ENCODE assay signal across 8 mouse cellular contexts in the genomic region with DNA sequence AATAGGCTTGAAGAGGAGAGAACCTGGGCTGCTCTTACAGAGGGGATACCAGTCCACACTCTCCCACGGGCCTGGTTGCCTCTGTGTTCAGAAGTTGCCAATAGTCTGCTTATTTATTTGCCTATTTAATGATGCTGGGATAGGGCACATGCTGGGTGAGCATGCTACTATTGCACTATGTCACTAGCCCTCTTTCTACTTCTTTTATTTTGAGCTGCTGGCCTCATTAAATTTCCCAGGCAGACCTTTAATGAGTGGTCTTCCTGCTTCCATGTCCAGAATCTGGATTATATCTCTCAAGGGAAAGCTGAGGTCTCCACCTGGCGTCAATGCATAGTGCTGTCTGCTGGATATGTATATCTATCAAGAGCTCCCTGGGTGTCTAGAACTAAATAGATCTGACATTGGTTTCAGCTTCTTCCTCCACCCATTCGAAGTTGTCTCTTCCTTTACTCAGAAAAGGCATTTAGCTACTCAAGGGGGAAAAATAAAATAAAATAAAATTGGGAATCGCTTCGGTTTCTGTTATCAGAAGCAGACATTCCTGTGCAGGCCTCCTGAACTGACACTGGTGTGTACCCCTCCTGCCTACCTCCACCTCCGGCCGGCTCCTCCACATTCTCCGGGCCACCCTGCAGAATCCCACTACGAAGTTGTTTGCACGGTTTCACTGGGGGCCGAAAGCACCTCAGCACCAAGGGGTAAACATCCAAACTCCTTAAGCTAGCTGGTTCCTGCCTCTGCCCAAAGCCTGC. TPM values are rescaled to one million over a fixed set of nuclear protein-coding genes. Genes with fewer than 3 reads are reported as not detected.
DNase-seq lines count a peak whose midpoint lies in the region; ATAC-seq and TF ChIP-seq lines count a peak whose summit lies in the region.

No protein-coding gene starts in this region.

- H3K9ac ChIP-seq in heart, adult 2 months (ENCODE audit: low read depth, low read length): peak overlapping the region; percentile 78
- peak overlapping the region; percentile 53 for H3K9ac ChIP-seq in forebrain, embryonic 11.5 days (ENCODE audit: low read length)
- peak overlapping the region; percentile 63 for H3K9ac ChIP-seq in liver, embryonic 16.5 days (ENCODE audit: low read depth, low read length)

- ATAC-seq in forebrain, embryonic 11.5 days (replicated peaks; ENCODE audit: low FRiP score): peak; percentile 25; the same call in 1 of the 2 replicates
- ATAC-seq in liver, embryonic 16.5 days (ENCODE audit: low read depth): peak; percentile 20
- ATAC-seq in activated CD4-positive, CD25-positive, alpha-beta regulatory T cell, adult 4 months: no peak

- intact Hi-C loops in heart, adult 2 months (cut with DNase I): loop anchor here (2.0 to 10.0 kb wide), 3 partner anchors 62 to 766 kb away; a partner anchor contains a TSS
- intact Hi-C loops in heart, postnatal 36 days (cut with DNase I): loop anchor here (2.0 to 10.0 kb wide), 2 partner anchors 62 to 766 kb away; a partner anchor contains a TSS

- H3K4me3 ChIP-seq in heart, adult 2 months: peak overlapping the region; percentile 63
- peak overlapping the region; percentile 87 for H3K4me3 ChIP-seq in E14TG2a.4 (replicated peaks; ENCODE audit: low read length)
- H3K4me3 ChIP-seq in forebrain, embryonic 11.5 days (ENCODE audit: low read depth, low read length): peak overlapping the region; percentile 39
- H3K4me3 ChIP-seq in liver, embryonic 16.5 days (ENCODE audit: low read depth, low read length): peak overlapping the region; percentile 67

- 6% methylated on average over 11 of the region's 11 CpGs for WGBS in heart, adult 2 months
- 16% methylated on average over 11 of the region's 11 CpGs for WGBS in forebrain, embryonic 11.5 days
- 6% methylated on average over 11 of the region's 11 CpGs for WGBS in liver, embryonic 16.5 days (ENCODE audit: insufficient replicate concordance)

- no peaks in the 10 kb centered on the region for H3K9me3 ChIP-seq in E14TG2a.4 (ENCODE audit: low read length)
- H3K9me3 ChIP-seq in forebrain, embryonic 11.5 days (ENCODE audit: control insufficient read depth, low read length): no peaks in the 10 kb centered on the region
- no peaks in the 10 kb centered on the region for H3K9me3 ChIP-seq in liver, embryonic 16.5 days (replicated peaks; ENCODE audit: control insufficient read depth, low read length)

- H3K4me2 ChIP-seq in forebrain, embryonic 11.5 days (ENCODE audit: low read depth, low read length, severe bottlenecking): peak overlapping the region; percentile 75
- H3K4me2 ChIP-seq in liver, embryonic 16.5 days (ENCODE audit: low read depth, low read length): peak overlapping the region; percentile 73

- TF ChIP-seq EP300 in heart, adult 2 months (IDR thresholded peaks at IDR 0.05; ENCODE audit: insufficient read depth, low read depth, low read length): no peak

- no peaks in the 10 kb centered on the region for H3K79me2 ChIP-seq in heart, adult 2 months (replicated peaks; ENCODE audit: control insufficient read depth, insufficient read depth, low read length)

- H3K27me3 ChIP-seq in heart, adult 2 months (ENCODE audit: control insufficient read depth, insufficient read depth, low read length): no peaks in the 10 kb centered on the region
- H3K27me3 ChIP-seq in E14TG2a.4 (ENCODE audit: insufficient read depth, low read length): no peaks in the 10 kb centered on the region; the same call in 1 of the 2 replicates
- no peaks in the 10 kb centered on the region for H3K27me3 ChIP-seq in forebrain, embryonic 11.5 days (ENCODE audit: control insufficient read depth, insufficient read depth, low read length)
- H3K27me3 ChIP-seq in liver, embryonic 16.5 days (ENCODE audit: control insufficient read depth, insufficient read depth, low read depth, low read length): no peaks in the 10 kb centered on the region

- TF ChIP-seq CTCF in heart, adult 2 months (IDR thresholded peaks at IDR 0.05): no peak
- no peak for TF ChIP-seq CTCF in E14TG2a.4 (conservative IDR thresholded peaks at IDR 0.05; ENCODE audit: low read length)

- DNase-seq in heart, adult 2 months: no peak
- DNase-seq in heart, postnatal 36 days: no peak
- DNase-seq in forebrain, embryonic 11.5 days (ENCODE audit: low spot score): no peak
- no peak for DNase-seq in urinary bladder, adult 18-20 months (ENCODE audit: low spot score in 2 of 2)
- DNase-seq in spleen, postnatal 36 days (ENCODE audit: low spot score in 2 of 2): no peak

- H3K4me1 ChIP-seq in heart, adult 2 months (ENCODE audit: control insufficient read depth, insufficient read depth, low read length): peaks cover 6% of the 10 kb centered on the region
- H3K4me1 ChIP-seq in E14TG2a.4 (replicated peaks; ENCODE audit: low read depth, low read length): peaks cover 19% of the 10 kb centered on the region
- peaks cover 4% of the 10 kb centered on the region; the same call in 1 of the 2 replicates for H3K4me1 ChIP-seq in forebrain, embryonic 11.5 days (replicated peaks; ENCODE audit: control insufficient read depth, insufficient read depth, low read length)
- H3K4me1 ChIP-seq in liver, embryonic 16.5 days (ENCODE audit: control insufficient read depth, low read depth, low read length): peaks cover 15% of the 10 kb centered on the region

- TF ChIP-seq POLR2A in heart, adult 2 months (IDR thresholded peaks at IDR 0.05; ENCODE audit: insufficient read depth, low read depth, low read length): no peak; the same call in 1 of the 2 replicates

- no peaks in the 10 kb centered on the region; the same call in 1 of the 2 replicates for H3K36me3 ChIP-seq in heart, adult 2 months (ENCODE audit: control insufficient read depth, insufficient read depth, low read length)
- peaks cover 19% of the 10 kb centered on the region for H3K36me3 ChIP-seq in E14TG2a.4 (ENCODE audit: insufficient read depth, low read length)
- no peaks in the 10 kb centered on the region for H3K36me3 ChIP-seq in forebrain, embryonic 11.5 days (ENCODE audit: control insufficient read depth, insufficient read depth, low read length)
- H3K36me3 ChIP-seq in liver, embryonic 16.5 days (ENCODE audit: control insufficient read depth, insufficient read depth): no peaks in the 10 kb centered on the region

- H3K27ac ChIP-seq in heart, adult 2 months: peak overlapping the region; percentile 92
- H3K27ac ChIP-seq in forebrain, embryonic 11.5 days (ENCODE audit: low read depth, low read length): no peak overlapping the region
- H3K27ac ChIP-seq in liver, embryonic 16.5 days (ENCODE audit: low read length): no peak overlapping the region

RNA-seq across cellular contexts. Expression of a gene that starts 0.5 kb away (rescaled TPM):
- 1 to 10 TPM; 8.6 to 9.2 TPM for total RNA-seq in heart, adult 2 months (2021)
- polyA plus RNA-seq in heart, adult 2 months (2012; rRNA removed): 6.7 and 9.6 TPM in 2 replicates
- 10 to 100 TPM; 10.9 to 11.7 TPM for total RNA-seq in heart, postnatal 36 days (2021)
- 10.6 and 11.2 TPM in 2 replicates for polyA plus RNA-seq in forebrain, embryonic 11.5 days (2014; fragmentation: Nextera tagmentation; extraction: Ambion mirVana)
- polyA plus RNA-seq in liver, embryonic 16.5 days (2015; fragmentation: Nextera tagmentation; extraction: Ambion mirVana): 19.2 and 25.3 TPM in 2 replicates
- polyA plus RNA-seq in activated CD4-positive, CD25-positive, alpha-beta regulatory T cell, adult 4 months (2017; shearing (Covaris generic)): 10 to 100 TPM; 28.6 to 36.1 TPM

RNA-seq across cellular contexts. Expression of a gene that starts 46.5 kb away (rescaled TPM):
- total RNA-seq in heart, adult 2 months (2021): under 1 TPM in 1 of 2 experiments, not detected in 1; 0.11 TPM
- 0.08 and 0.44 TPM in 2 replicates for polyA plus RNA-seq in heart, adult 2 months (2012; rRNA removed)
- under 1 TPM; 0.11 to 0.19 TPM for total RNA-seq in heart, postnatal 36 days (2021)
- 0.15 and 0.17 TPM in 2 replicates for polyA plus RNA-seq in forebrain, embryonic 11.5 days (2014; fragmentation: Nextera tagmentation; extraction: Ambion mirVana)
- polyA plus RNA-seq in liver, embryonic 16.5 days (2015; fragmentation: Nextera tagmentation; extraction: Ambion mirVana): 0.07 and 0.48 TPM in 2 replicates
- polyA plus RNA-seq in activated CD4-positive, CD25-positive, alpha-beta regulatory T cell, adult 4 months (2017; shearing (Covaris generic)): under 1 TPM; 0.46 to 0.97 TPM
